Mouse (Mus musculus) embryonic fibroblast, embryonic 13.5 days (primary cell): ENCODE data around the gene Rex1bd.

ENCODE experiments used
- CTCF ChIP-seq: IDR thresholded peaks from 2 replicates; pipeline ENCODE4 v1.5.1; 2011; ENCODE audit warnings: mild to moderate bottlenecking, control low read depth, low read length, moderate library complexity, borderline replicate concordance; ENCODE audit not compliant: insufficient read depth
- POLR2A ChIP-seq: IDR thresholded peaks from 2 replicates; pipeline ENCODE4 v1.6.1; 2011; ENCODE audit warnings: low read depth, mild to moderate bottlenecking, control low read depth, low read length, moderate library complexity

- TF ChIP-seq POLR2A (no peak), CTCF (no peak)
Observed at GRCm38 (mm10) chr8:70467907-70468306, 38.6 kb downstream of the Rex1bd start.
